In genomic region chr11:96542003-96542402, GRCm38 (mm10) we compare ENCODE assay signal across 22 mouse cellular contexts.
DNase-seq lines count a peak whose midpoint lies in the region; ATAC-seq and TF ChIP-seq lines count a peak whose summit lies in the region.
"Had no signal": no experiment of that assay in that cellular context is flagged by ENCODE, and none has a peak within 500 bp of the region (broad histone marks: within the 10 kb centered on the region; RNA-seq: fewer than 3 reads in every experiment).

No protein-coding gene starts in this region.

- H3K9me3 ChIP-seq in hindbrain, embryonic 14.5 days (ENCODE audit: control insufficient read depth, low read length): no peaks in the 10 kb centered on the region
- no peaks in the 10 kb centered on the region for H3K9me3 ChIP-seq in hindbrain, embryonic 16.5 days (ENCODE audit: control insufficient read depth, low read length)
- no peaks in the 10 kb centered on the region for H3K9me3 ChIP-seq in midbrain, embryonic 14.5 days (ENCODE audit: control insufficient read depth, low read length)
- H3K9me3 ChIP-seq in midbrain, embryonic 15.5 days: no peaks in the 10 kb centered on the region
- H3K9me3 ChIP-seq in kidney, postnatal 0 days (replicated peaks; ENCODE audit: low read length): no peaks in the 10 kb centered on the region
- H3K9me3 ChIP-seq in forebrain, postnatal 0 days (ENCODE audit: low read length): no peaks in the 10 kb centered on the region
- H3K9me3 ChIP-seq: embryonic facial prominence, embryonic 13.5 days; liver, embryonic 13.5 days; midbrain, embryonic 12.5 days; neural tube, embryonic 13.5 days had no signal

- no peaks in the 10 kb centered on the region; the same call in 1 of the 2 replicates for H3K27me3 ChIP-seq in hindbrain, embryonic 14.5 days (ENCODE audit: control insufficient read depth, insufficient read depth, low read length)
- H3K27me3 ChIP-seq in hindbrain, embryonic 16.5 days (replicated peaks; ENCODE audit: control insufficient read depth, insufficient read depth, low read length): no peaks in the 10 kb centered on the region; the same call in 1 of the 2 replicates
- H3K27me3 ChIP-seq in midbrain, embryonic 14.5 days (ENCODE audit: control insufficient read depth, insufficient read depth, low read length): no peaks in the 10 kb centered on the region; the same call in 1 of the 2 replicates
- H3K27me3 ChIP-seq in midbrain, embryonic 15.5 days (replicated peaks): peaks cover 6% of the 10 kb centered on the region
- H3K27me3 ChIP-seq in kidney, postnatal 0 days (ENCODE audit: insufficient read depth, low read length): no peaks in the 10 kb centered on the region
- H3K27me3 ChIP-seq in forebrain, postnatal 0 days (ENCODE audit: insufficient read depth, low read length): 0 out of 2 replicates have a peak, but pooled peaks cover 2% of the 10 kb centered on the region
- H3K27me3 ChIP-seq: neural tube, embryonic 13.5 days had no signal

- no peak overlapping the region for H3K4me3 ChIP-seq in hindbrain, embryonic 14.5 days (replicated peaks; ENCODE audit: low read length)
- H3K4me3 ChIP-seq in hindbrain, embryonic 16.5 days (ENCODE audit: low read length): no peak overlapping the region
- no peak overlapping the region for H3K4me3 ChIP-seq in midbrain, embryonic 14.5 days (replicated peaks; ENCODE audit: low read depth, low read length)
- no peak overlapping the region for H3K4me3 ChIP-seq in midbrain, embryonic 15.5 days
- H3K4me3 ChIP-seq in kidney, postnatal 0 days (replicated peaks; ENCODE audit: low read depth, low read length): no peak overlapping the region
- no peak overlapping the region for H3K4me3 ChIP-seq in forebrain, postnatal 0 days (ENCODE audit: low read depth, low read length)
- H3K4me3 ChIP-seq: embryonic facial prominence, embryonic 13.5 days; liver, embryonic 13.5 days; midbrain, embryonic 12.5 days; neural tube, embryonic 13.5 days had no signal

- TF ChIP-seq CTCF in kidney, postnatal 0 days (IDR thresholded peaks at IDR 0.05; ENCODE audit: low read depth): no peak
- TF ChIP-seq CTCF in forebrain, postnatal 0 days (IDR thresholded peaks at IDR 0.05; ENCODE audit: low read depth): no peak

- H3K27ac ChIP-seq in hindbrain, embryonic 14.5 days: no peak overlapping the region
- no peak overlapping the region for H3K27ac ChIP-seq in hindbrain, embryonic 16.5 days (ENCODE audit: low read depth, low read length)
- no peak overlapping the region for H3K27ac ChIP-seq in midbrain, embryonic 14.5 days (replicated peaks; ENCODE audit: low read depth, low read length)
- H3K27ac ChIP-seq in midbrain, embryonic 15.5 days: no peak overlapping the region
- peak overlapping the region; percentile 85 for H3K27ac ChIP-seq in kidney, postnatal 0 days
- H3K27ac ChIP-seq in forebrain, postnatal 0 days (ENCODE audit: low read depth, low read length): no peak overlapping the region
- H3K27ac ChIP-seq: embryonic facial prominence, embryonic 13.5 days; liver, embryonic 13.5 days; midbrain, embryonic 12.5 days; neural tube, embryonic 13.5 days had no signal

- no peaks in the 10 kb centered on the region for H3K36me3 ChIP-seq in hindbrain, embryonic 14.5 days (replicated peaks; ENCODE audit: control insufficient read depth, insufficient read depth)
- H3K36me3 ChIP-seq in hindbrain, embryonic 16.5 days (ENCODE audit: control insufficient read depth, insufficient read depth, low read length): no peaks in the 10 kb centered on the region
- no peaks in the 10 kb centered on the region for H3K36me3 ChIP-seq in midbrain, embryonic 14.5 days (ENCODE audit: control insufficient read depth, insufficient read depth, low read length)
- no peaks in the 10 kb centered on the region for H3K36me3 ChIP-seq in midbrain, embryonic 15.5 days (replicated peaks)
- no peaks in the 10 kb centered on the region for H3K36me3 ChIP-seq in kidney, postnatal 0 days (ENCODE audit: insufficient read depth, low read length)
- H3K36me3 ChIP-seq in forebrain, postnatal 0 days (ENCODE audit: insufficient read depth): no peaks in the 10 kb centered on the region
- H3K36me3 ChIP-seq: embryonic facial prominence, embryonic 13.5 days; liver, embryonic 13.5 days; midbrain, embryonic 12.5 days; neural tube, embryonic 13.5 days had no signal

- no peak overlapping the region for H3K9ac ChIP-seq in hindbrain, embryonic 14.5 days
- H3K9ac ChIP-seq in hindbrain, embryonic 16.5 days (ENCODE audit: low read depth, low read length): no peak overlapping the region
- no peak overlapping the region for H3K9ac ChIP-seq in midbrain, embryonic 14.5 days (replicated peaks; ENCODE audit: low read length)
- H3K9ac ChIP-seq in midbrain, embryonic 15.5 days: no peak overlapping the region
- H3K9ac ChIP-seq in kidney, postnatal 0 days (ENCODE audit: low read depth, low read length): no peak overlapping the region
- H3K9ac ChIP-seq in forebrain, postnatal 0 days: no peak overlapping the region
- H3K9ac ChIP-seq: embryonic facial prominence, embryonic 13.5 days; liver, embryonic 13.5 days; midbrain, embryonic 12.5 days; neural tube, embryonic 13.5 days had no signal

- 62% methylated on average over 7 of the region's 7 CpGs for WGBS in hindbrain, embryonic 14.5 days
- WGBS in hindbrain, embryonic 16.5 days: 68% methylated on average over 7 of the region's 7 CpGs
- 63% methylated on average over 7 of the region's 7 CpGs for WGBS in midbrain, embryonic 14.5 days
- 70% methylated on average over 7 of the region's 7 CpGs for WGBS in midbrain, embryonic 15.5 days
- 53% methylated on average over 7 of the region's 7 CpGs for WGBS in kidney, postnatal 0 days
- WGBS in forebrain, postnatal 0 days: 80% methylated on average over 7 of the region's 7 CpGs

- peak; percentile 64 for DNase-seq in hindbrain, embryonic 14.5 days (ENCODE audit: low spot score)
- peak; percentile 70 for DNase-seq in midbrain, embryonic 14.5 days
- no peak for DNase-seq in kidney, postnatal 0 days (ENCODE audit: low spot score)
- DNase-seq in kidney, postnatal 4 days: peak; percentile 70 to 81
- no peak for DNase-seq in forebrain, postnatal 0 days
- DNase-seq: adrenal gland, adult 8-10 months; cerebellum, adult 9-11 months; gastrocnemius, postnatal 25 days; heart, adult 18-20 months; liver, embryonic 13.5 days; lung, adult 2 months; lung, postnatal 14 days; thymus, postnatal 25 days had no signal

- no peak for ATAC-seq in hindbrain, embryonic 14.5 days (ENCODE audit: low FRiP score)
- ATAC-seq in hindbrain, embryonic 16.5 days: no peak
- ATAC-seq in midbrain, embryonic 14.5 days (ENCODE audit: low FRiP score, low TSS enrichment): no peak
- ATAC-seq in midbrain, embryonic 15.5 days (replicated peaks): no peak
- no peak for ATAC-seq in kidney, postnatal 0 days (replicated peaks; ENCODE audit: low FRiP score, low read depth)
- ATAC-seq in CD4-positive, CD25-positive, alpha-beta regulatory T cell, adult 4 months: no peak
- no peak for ATAC-seq in forebrain, postnatal 0 days
- ATAC-seq: activated CD4-positive, CD25-positive, alpha-beta regulatory T cell, adult 4 months; forebrain, embryonic 16.5 days; intestine, postnatal 0 days had no signal

- H3K4me1 ChIP-seq in hindbrain, embryonic 14.5 days (replicated peaks; ENCODE audit: control insufficient read depth, insufficient read depth, low read length): no peaks in the 10 kb centered on the region
- no peaks in the 10 kb centered on the region for H3K4me1 ChIP-seq in hindbrain, embryonic 16.5 days (ENCODE audit: control insufficient read depth, insufficient read depth, low read depth, low read length)
- no peaks in the 10 kb centered on the region for H3K4me1 ChIP-seq in midbrain, embryonic 14.5 days (ENCODE audit: control insufficient read depth, insufficient read depth, low read length)
- H3K4me1 ChIP-seq in midbrain, embryonic 15.5 days: no peaks in the 10 kb centered on the region
- H3K4me1 ChIP-seq in kidney, postnatal 0 days (replicated peaks; ENCODE audit: insufficient read depth, low read length): 0 out of 2 replicates have a peak, but pooled peaks cover 12% of the 10 kb centered on the region
- no peaks in the 10 kb centered on the region for H3K4me1 ChIP-seq in forebrain, postnatal 0 days (ENCODE audit: insufficient read depth)
- H3K4me1 ChIP-seq: embryonic facial prominence, embryonic 13.5 days; liver, embryonic 13.5 days; midbrain, embryonic 12.5 days had no signal

- no peak overlapping the region for H3K4me2 ChIP-seq in hindbrain, embryonic 14.5 days (replicated peaks)
- no peak overlapping the region for H3K4me2 ChIP-seq in hindbrain, embryonic 16.5 days (ENCODE audit: low read length)
- H3K4me2 ChIP-seq in midbrain, embryonic 14.5 days (ENCODE audit: low read length): no peak overlapping the region
- H3K4me2 ChIP-seq in midbrain, embryonic 15.5 days: no peak overlapping the region
- no peak overlapping the region for H3K4me2 ChIP-seq in kidney, postnatal 0 days (ENCODE audit: low read length)
- no peak overlapping the region for H3K4me2 ChIP-seq in forebrain, postnatal 0 days (ENCODE audit: low read depth)
- H3K4me2 ChIP-seq: embryonic facial prominence, embryonic 13.5 days; liver, embryonic 13.5 days; midbrain, embryonic 12.5 days; neural tube, embryonic 13.5 days had no signal

Comparison
In these comparisons a context has a peak if more than half of its experiments do, and no peak if none do; other contexts are left out.
1. DNase-seq: peak in hindbrain, embryonic 14.5 days (single experiment), midbrain, embryonic 14.5 days (single experiment) and kidney, postnatal 4 days (2 of 2); none in kidney, postnatal 0 days (single experiment) and forebrain, postnatal 0 days (single experiment).